Mouse (Mus musculus): Measurements from ENCODE around the gene Ebf3. TPM values are rescaled to one million over a fixed set of nuclear protein-coding genes. Genes with fewer than 3 reads are reported as not detected.

Gene Ebf3
- polyA plus RNA-seq, 1 experiment from 2014 or later, result 15.9 TPM

DNA sequence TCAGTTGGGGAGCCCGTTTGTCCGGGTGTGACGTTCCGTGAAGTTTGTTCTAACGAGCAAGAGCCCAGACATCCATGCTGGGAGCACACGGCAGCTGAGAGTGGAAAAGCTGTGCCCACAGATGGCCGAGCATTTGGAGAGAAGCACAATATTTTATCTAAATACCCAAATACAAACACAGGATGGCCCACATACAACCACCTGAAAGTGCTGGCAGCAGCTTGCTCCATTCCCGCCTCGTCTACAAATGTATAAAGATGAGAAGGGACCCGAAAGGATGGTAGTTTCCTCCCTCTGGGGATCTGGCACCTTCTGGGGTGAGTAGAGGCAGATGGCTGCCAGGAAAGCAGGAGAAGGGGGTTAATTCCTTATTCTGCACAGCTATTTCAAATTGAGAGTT, 42.0 kb downstream of the Ebf3 start:
- 86% methylated on average over 10 of the region's 10 CpGs for WGBS
- Histone ChIP-seq H3K27me3 (ENCODE audit: control insufficient read depth, insufficient read depth, low read length) (0 out of 2 replicates have a peak, but pooled peaks cover 3% of the 10 kb centered on the region), H3K4me1 (replicated peaks; ENCODE audit: control insufficient read depth, insufficient read depth, low read length) (peaks cover 13% of the 10 kb centered on the region; the same call in 1 of the 2 replicates), H3K36me3 (ENCODE audit: control insufficient read depth, insufficient read depth, low read length) (no peaks in the 10 kb centered on the region), H3K9ac (ENCODE audit: low read depth, low read length) (no peak overlapping the region), H3K4me3 (ENCODE audit: low read depth, low read length) (no peak overlapping the region), H3K4me2 (replicated peaks; ENCODE audit: low read depth, low read length) (no peak overlapping the region), H3K27ac (ENCODE audit: low read depth, low read length) (no peak overlapping the region), H3K9me3 (ENCODE audit: control insufficient read depth, low read length) (no peaks in the 10 kb centered on the region)
- ATAC-seq (ENCODE audit: low FRiP score), result no peak
- DNase-seq (ENCODE audit: low spot score), result no peak

- Histone ChIP-seq H3K9me3 (ENCODE audit: control insufficient read depth, low read length) (no peaks in the 10 kb centered on the region), H3K27ac (ENCODE audit: low read depth, low read length) (no peak overlapping the region), H3K4me1 (replicated peaks; ENCODE audit: control insufficient read depth, insufficient read depth, low read length) (peaks cover 28% of the 10 kb centered on the region), H3K4me3 (ENCODE audit: low read depth, low read length) (no peak overlapping the region), H3K9ac (ENCODE audit: low read depth, low read length) (no peak overlapping the region), H3K36me3 (ENCODE audit: control insufficient read depth, insufficient read depth, low read length) (no peaks in the 10 kb centered on the region), H3K4me2 (replicated peaks; ENCODE audit: low read depth, low read length) (no peak overlapping the region), H3K27me3 (ENCODE audit: control insufficient read depth, insufficient read depth, low read length) (0 out of 2 replicates have a peak, but pooled peaks cover 4% of the 10 kb centered on the region)
- WGBS, result 65% methylated on average over 8 of the region's 8 CpGs
- ATAC-seq (ENCODE audit: low FRiP score) (no peak), DNase-seq (ENCODE audit: low spot score) (no peak)
These were observed 45.6 kb downstream of the Ebf3 start for GRCm38 (mm10) chr7:137268452-137269155.

DNA sequence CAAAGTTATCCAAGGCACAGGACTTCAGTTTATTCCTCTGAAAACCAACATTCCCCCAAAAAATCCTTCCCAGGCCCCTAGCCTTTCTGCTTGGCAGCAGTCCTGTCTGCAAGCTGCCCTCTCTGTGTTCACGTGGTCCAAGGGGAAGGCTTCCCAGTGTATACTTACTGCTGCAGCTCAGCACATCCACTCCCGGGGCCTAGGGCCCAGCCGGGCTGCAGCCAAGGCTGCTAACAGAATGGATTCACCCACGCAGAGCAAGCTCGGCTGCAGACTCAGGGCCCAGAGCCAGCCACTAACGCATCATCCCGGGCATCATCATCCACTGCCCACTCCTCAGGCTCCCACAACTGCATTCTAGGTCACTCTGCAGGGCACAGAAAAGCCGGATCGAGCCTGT, 46.8 kb downstream of the Ebf3 start:
- 63% methylated on average over 9 of the region's 9 CpGs for WGBS
- Histone ChIP-seq H3K27ac (ENCODE audit: low read depth, low read length) (0 out of 2 replicates have a peak overlapping the region, but pooled peaks have one; percentile 7), H3K27me3 (ENCODE audit: control insufficient read depth, insufficient read depth, low read length) (0 out of 2 replicates have a peak, but pooled peaks cover 4% of the 10 kb centered on the region), H3K4me2 (replicated peaks; ENCODE audit: low read depth, low read length) (no peak overlapping the region), H3K36me3 (ENCODE audit: control insufficient read depth, insufficient read depth, low read length) (no peaks in the 10 kb centered on the region), H3K4me3 (ENCODE audit: low read depth, low read length) (no peak overlapping the region), H3K9me3 (ENCODE audit: control insufficient read depth, low read length) (no peaks in the 10 kb centered on the region), H3K9ac (ENCODE audit: low read depth, low read length) (no peak overlapping the region), H3K4me1 (replicated peaks; ENCODE audit: control insufficient read depth, insufficient read depth, low read length) (peaks cover 26% of the 10 kb centered on the region)
- DNase-seq (ENCODE audit: low spot score), result no peak
- ATAC-seq (ENCODE audit: low FRiP score), result no peak

DNA sequence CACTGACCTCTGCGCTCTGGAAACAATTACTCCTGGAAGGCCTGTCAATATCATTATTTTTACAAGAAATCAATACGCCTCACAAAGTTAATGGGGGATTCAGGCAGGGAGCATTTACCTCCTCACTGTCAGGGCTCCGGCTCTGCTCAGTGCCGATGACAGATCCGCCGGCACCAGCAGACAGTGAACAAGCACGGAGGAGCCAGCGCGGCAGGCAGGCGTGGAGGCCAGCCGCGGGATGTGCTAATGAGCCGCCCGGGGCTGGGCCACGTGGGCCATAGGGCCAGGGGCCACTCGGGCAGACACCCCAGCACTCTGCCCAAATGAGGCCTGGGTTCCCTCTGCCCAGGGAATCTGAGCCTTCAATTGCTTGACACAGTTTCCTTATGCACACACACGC, 47.7 kb downstream of the Ebf3 start:
- peaks cover 26% of the 10 kb centered on the region for H3K4me1 ChIP-seq (replicated peaks; ENCODE audit: control insufficient read depth, insufficient read depth, low read length)
- H3K27me3 ChIP-seq (ENCODE audit: control insufficient read depth, insufficient read depth, low read length), result 0 out of 2 replicates have a peak, but pooled peaks cover 4% of the 10 kb centered on the region
- H3K36me3 ChIP-seq (ENCODE audit: control insufficient read depth, insufficient read depth, low read length), result no peaks in the 10 kb centered on the region
- H3K9me3 ChIP-seq (ENCODE audit: control insufficient read depth, low read length), result no peaks in the 10 kb centered on the region
- peak; percentile 51 for DNase-seq (ENCODE audit: low spot score)
- no peak overlapping the region for H3K4me3 ChIP-seq (ENCODE audit: low read depth, low read length)
- H3K27ac ChIP-seq (ENCODE audit: low read depth, low read length), result peak overlapping the region; percentile 47; the same call in 1 of the 2 replicates
- 8% methylated on average over 17 of the region's 17 CpGs for WGBS
- peak overlapping the region; percentile 14; the same call in 1 of the 2 replicates for H3K4me2 ChIP-seq (replicated peaks; ENCODE audit: low read depth, low read length)
- ATAC-seq (ENCODE audit: low FRiP score), result peak; percentile 60; the same call in 1 of the 2 replicates
- H3K9ac ChIP-seq (ENCODE audit: low read depth, low read length), result no peak overlapping the region

GRCm38 (mm10) chr7:137262330-137262729, 51.9 kb downstream of the Ebf3 start:
- Histone ChIP-seq H3K4me2 (replicated peaks; ENCODE audit: low read depth, low read length) (no peak overlapping the region), H3K27ac (ENCODE audit: low read depth, low read length) (no peak overlapping the region), H3K4me1 (replicated peaks; ENCODE audit: control insufficient read depth, insufficient read depth, low read length) (peaks cover 17% of the 10 kb centered on the region), H3K4me3 (ENCODE audit: low read depth, low read length) (no peak overlapping the region), H3K9ac (ENCODE audit: low read depth, low read length) (no peak overlapping the region), H3K9me3 (ENCODE audit: control insufficient read depth, low read length) (no peaks in the 10 kb centered on the region), H3K27me3 (ENCODE audit: control insufficient read depth, insufficient read depth, low read length) (0 out of 2 replicates have a peak, but pooled peaks cover 2% of the 10 kb centered on the region), H3K36me3 (ENCODE audit: control insufficient read depth, insufficient read depth, low read length) (no peaks in the 10 kb centered on the region)
- no peak for DNase-seq (ENCODE audit: low spot score)
- ATAC-seq (ENCODE audit: low FRiP score), result no peak
- 81% methylated on average over 8 of the region's 8 CpGs for WGBS

DNA sequence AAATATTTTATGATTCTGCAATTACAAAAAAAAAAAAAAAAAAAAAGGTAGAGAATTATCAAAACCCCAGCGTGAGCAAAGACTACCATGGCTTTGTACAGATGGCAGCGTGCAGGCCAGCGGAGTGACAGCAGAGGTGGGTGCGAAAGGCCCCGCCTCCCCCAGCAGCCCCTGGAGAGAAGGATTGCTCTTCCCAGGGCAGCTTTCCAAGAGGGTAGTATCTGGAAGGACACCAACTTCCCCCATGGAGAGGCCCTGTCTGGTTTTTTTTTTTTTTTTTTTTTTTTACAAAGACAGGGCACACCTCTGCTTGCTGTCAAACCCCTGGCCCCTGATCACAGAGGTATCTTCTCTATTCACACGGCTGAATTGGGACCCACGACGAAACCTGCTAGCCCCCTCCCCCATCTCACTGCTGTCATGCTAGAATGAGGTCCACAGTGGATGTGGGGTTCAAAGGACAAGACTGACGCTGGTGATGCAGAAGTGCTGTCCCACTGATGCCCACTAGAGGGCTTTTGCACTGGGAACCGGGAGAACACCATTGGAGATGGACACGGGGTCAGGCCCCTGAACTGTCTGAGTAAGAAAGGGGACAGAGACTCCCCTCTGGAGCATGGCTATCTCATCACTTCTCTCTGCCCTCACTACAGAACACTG, 67.9 kb downstream of the Ebf3 start:
- WGBS, result 30% methylated on average over 11 of the region's 11 CpGs
- no peaks in the 10 kb centered on the region for H3K36me3 ChIP-seq (ENCODE audit: control insufficient read depth, insufficient read depth, low read length)
- H3K4me3 ChIP-seq (ENCODE audit: low read depth, low read length), result no peak overlapping the region
- peak overlapping the region; percentile 19; the same call in 1 of the 2 replicates for H3K27ac ChIP-seq (ENCODE audit: low read depth, low read length)
- H3K4me2 ChIP-seq (replicated peaks; ENCODE audit: low read depth, low read length), result no peak overlapping the region
- ATAC-seq (ENCODE audit: low FRiP score), result 0 out of 2 replicates have a peak, but pooled peaks have one; percentile 25
- no peak overlapping the region for H3K9ac ChIP-seq (ENCODE audit: low read depth, low read length)
- H3K27me3 ChIP-seq (ENCODE audit: control insufficient read depth, insufficient read depth, low read length), result 0 out of 2 replicates have a peak, but pooled peaks cover 2% of the 10 kb centered on the region
- DNase-seq (ENCODE audit: low spot score), result peak; percentile 86
- no peaks in the 10 kb centered on the region for H3K9me3 ChIP-seq (ENCODE audit: control insufficient read depth, low read length)
- peaks cover 16% of the 10 kb centered on the region for H3K4me1 ChIP-seq (replicated peaks; ENCODE audit: control insufficient read depth, insufficient read depth, low read length)

- Histone ChIP-seq H3K27ac (ENCODE audit: low read depth, low read length) (peak overlapping the region; percentile 79), H3K4me3 (ENCODE audit: low read depth, low read length) (no peak overlapping the region), H3K36me3 (ENCODE audit: control insufficient read depth, insufficient read depth, low read length) (no peaks in the 10 kb centered on the region), H3K27me3 (ENCODE audit: control insufficient read depth, insufficient read depth, low read length) (no peaks in the 10 kb centered on the region), H3K4me1 (replicated peaks; ENCODE audit: control insufficient read depth, insufficient read depth, low read length) (peaks cover 15% of the 10 kb centered on the region), H3K9me3 (ENCODE audit: control insufficient read depth, low read length) (no peaks in the 10 kb centered on the region), H3K9ac (ENCODE audit: low read depth, low read length) (no peak overlapping the region), H3K4me2 (replicated peaks; ENCODE audit: low read depth, low read length) (no peak overlapping the region)
- no peak for ATAC-seq (ENCODE audit: low FRiP score)
- WGBS, result 68% methylated on average over 7 of the region's 7 CpGs
- DNase-seq (ENCODE audit: low spot score), result no peak
These were observed 69.4 kb downstream of the Ebf3 start for GRCm38 (mm10) chr7:137244839-137245238.

GRCm38 (mm10) chr7:137240481-137240880, 73.8 kb downstream of the Ebf3 start:
- 0 out of 2 replicates have a peak overlapping the region, but pooled peaks have one; percentile 18 for H3K27ac ChIP-seq (ENCODE audit: low read depth, low read length)

More at GRCm38 (mm10) chr7:137240481-137240880, 73.8 kb downstream of the Ebf3 start:
- no peak overlapping the region for H3K4me2 ChIP-seq (replicated peaks; ENCODE audit: low read depth, low read length)
- no peaks in the 10 kb centered on the region for H3K27me3 ChIP-seq (ENCODE audit: control insufficient read depth, insufficient read depth, low read length)
- H3K36me3 ChIP-seq (ENCODE audit: control insufficient read depth, insufficient read depth, low read length), result no peaks in the 10 kb centered on the region
- 86% methylated on average over 8 of the region's 8 CpGs for WGBS
- no peaks in the 10 kb centered on the region for H3K9me3 ChIP-seq (ENCODE audit: control insufficient read depth, low read length)
- H3K4me3 ChIP-seq (ENCODE audit: low read depth, low read length), result no peak overlapping the region
- H3K9ac ChIP-seq (ENCODE audit: low read depth, low read length), result no peak overlapping the region
- no peak for DNase-seq (ENCODE audit: low spot score)
- peaks cover 6% of the 10 kb centered on the region for H3K4me1 ChIP-seq (replicated peaks; ENCODE audit: control insufficient read depth, insufficient read depth, low read length)
- no peak for ATAC-seq (ENCODE audit: low FRiP score)

All from hindbrain, embryonic 11.5 days (tissue).